Mouse (Mus musculus) spleen, postnatal 10 days (tissue): ENCODE measurements around the gene Rpl18a.

Experiments used
- DNase-seq, 2 experiments: peaks; one replicate each; pipeline ENCODE4 v3.0.0; 2021 to 2022; ENCODE audit warnings: low spot score in 2 of 2

The Rpl18a gene

GRCm38 (mm10) chr8:70897021-70897680 is at the start of gene Rpl18a:
Gene Rpl18a, minus strand, starts transcription at chr8:70897412.
- DNase-seq, result peak; percentile 89 to 95

- DNase-seq, result no peak
Observed at GRCm38 (mm10) chr8:70943187-70943586, 46.0 kb upstream of the Rpl18a start.

- no peak for DNase-seq
Observed at GRCm38 (mm10) chr8:70941478-70941877, 44.3 kb upstream of the Rpl18a start.

- no peak for DNase-seq
Observed at GRCm38 (mm10) chr8:70937200-70937599, 40.0 kb upstream of the Rpl18a start.

GRCm38 (mm10) chr8:70934786-70935185 is 37.6 kb upstream of the Rpl18a start:
- DNase-seq, result no peak

- DNase-seq, result no peak
Observed at GRCm38 (mm10) chr8:70933036-70933435, 35.8 kb upstream of the Rpl18a start.

- no peak for DNase-seq
Observed at GRCm38 (mm10) chr8:70931731-70932130, 34.5 kb upstream of the Rpl18a start.

GRCm38 (mm10) chr8:70928778-70929322 is 31.6 kb upstream of the Rpl18a start:
- peak in 1 of 2 experiments; percentile 5 for DNase-seq

- DNase-seq, result peak in 1 of 2 experiments; percentile 7
Observed at GRCm38 (mm10) chr8:70928096-70928495, 30.9 kb upstream of the Rpl18a start.

GRCm38 (mm10) chr8:70926396-70926795 is 29.2 kb upstream of the Rpl18a start:
- peak in 1 of 2 experiments; percentile 5 for DNase-seq

- peak in 1 of 2 experiments; percentile 3 for DNase-seq
Observed at GRCm38 (mm10) chr8:70925754-70926153, 28.5 kb upstream of the Rpl18a start.

GRCm38 (mm10) chr8:70924151-70924550 is 26.9 kb upstream of the Rpl18a start:
- no peak for DNase-seq

GRCm38 (mm10) chr8:70920049-70920922 is 23.1 kb upstream of the Rpl18a start:
- peak in 1 of 2 experiments; percentile 9 for DNase-seq

GRCm38 (mm10) chr8:70914704-70915103 is 17.5 kb upstream of the Rpl18a start:
- DNase-seq, result no peak

GRCm38 (mm10) chr8:70913523-70913922 is 16.3 kb upstream of the Rpl18a start:
- DNase-seq, result no peak

- DNase-seq, result no peak
Observed at GRCm38 (mm10) chr8:70912955-70913354, 15.7 kb upstream of the Rpl18a start.

- DNase-seq, result peak in 1 of 2 experiments; percentile 34
Observed at GRCm38 (mm10) chr8:70911596-70911995, 14.4 kb upstream of the Rpl18a start.

- DNase-seq, result no peak
Observed at GRCm38 (mm10) chr8:70907518-70907917, 10.3 kb upstream of the Rpl18a start.

- DNase-seq, result peak; percentile 73 to 85
Observed at GRCm38 (mm10) chr8:70905831-70906736, 8.9 kb upstream of the Rpl18a start, which contains the start of gene Map1s. Gene Map1s, plus strand, starts transcription at chr8:70905932.

- no peak for DNase-seq
Observed at GRCm38 (mm10) chr8:70905463-70905830, 8.2 kb upstream of the Rpl18a start.

- DNase-seq, result no peak
Observed at GRCm38 (mm10) chr8:70904532-70904931, 7.3 kb upstream of the Rpl18a start.
